8 mouse cellular contexts compared by ENCODE assay signal in the genomic region with DNA sequence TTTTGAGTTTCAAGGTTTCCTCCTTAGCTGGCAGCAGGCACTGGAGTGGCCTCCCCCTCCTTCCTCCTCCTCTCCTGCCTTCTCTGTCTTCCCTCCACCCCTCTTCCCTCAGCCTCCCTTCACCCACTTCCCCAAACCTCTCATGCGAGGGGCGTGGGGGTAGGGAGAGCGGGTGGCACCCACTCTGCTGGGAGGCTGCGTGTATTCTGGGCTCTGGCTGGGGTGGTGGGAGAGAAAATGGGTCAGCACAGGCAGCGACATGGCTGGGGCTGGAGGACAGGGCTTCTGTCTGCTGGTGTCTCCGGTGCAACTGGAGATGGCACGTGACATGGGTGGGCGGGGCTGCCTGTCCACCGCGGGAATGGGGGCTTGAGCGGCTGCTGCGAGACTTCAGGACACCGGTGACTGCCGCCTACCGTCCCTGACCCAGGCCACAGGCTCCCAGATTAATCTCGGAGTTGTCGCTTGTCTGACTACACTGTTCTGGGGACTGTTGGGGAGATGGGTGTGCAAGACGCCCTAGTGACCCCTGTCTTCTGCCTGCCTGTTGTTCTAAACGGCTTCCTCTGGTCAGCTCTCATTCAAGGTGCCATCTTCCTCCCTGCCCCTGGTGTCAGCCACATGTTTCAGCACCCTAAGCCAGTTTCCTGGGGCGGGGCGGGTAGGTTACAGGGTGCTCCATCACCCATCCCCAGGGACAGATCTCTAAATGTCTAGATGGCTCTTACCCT.
DNase-seq lines count a peak whose midpoint lies in the region; ATAC-seq and TF ChIP-seq lines count a peak whose summit lies in the region.

No protein-coding gene starts in this region.

- TF ChIP-seq CTCF in heart, postnatal 0 days (IDR thresholded peaks at IDR 0.05; ENCODE audit: low read depth): peak; percentile 37

- peak overlapping the region; percentile 53 to 57 for H3K4me3 ChIP-seq in ES-E14 (ENCODE audit: insufficient read depth in 1 of 2, low read depth in 1 of 2, low read length in 2 of 2, poor library complexity in 1 of 2, severe bottlenecking in 1 of 2)
- H3K4me3 ChIP-seq in heart, postnatal 0 days (ENCODE audit: low read depth, low read length): peak overlapping the region; percentile 42

- H3K4me2 ChIP-seq in heart, postnatal 0 days (ENCODE audit: low read depth, low read length): peak overlapping the region; percentile 77

- H3K36me3 ChIP-seq in ES-E14 (ENCODE audit: control insufficient read depth, insufficient read depth, low read length, poor library complexity, severe bottlenecking): no peaks in the 10 kb centered on the region
- H3K36me3 ChIP-seq in heart, postnatal 0 days (replicated peaks; ENCODE audit: control insufficient read depth, insufficient read depth, low read length): no peaks in the 10 kb centered on the region

- no peak for DNase-seq in ES-E14 (ENCODE audit: low read depth, low spot score)
- peak; percentile 90 for DNase-seq in adrenal gland, postnatal 14 days
- peak; percentile 86 for DNase-seq in heart, postnatal 0 days (ENCODE audit: low spot score)
- peak; percentile 30 to 50 for DNase-seq in left cerebral cortex, adult 8-10 months (ENCODE audit: low spot score in 2 of 2)
- peak; percentile 58 for DNase-seq in right cerebral cortex, adult 18-20 months
- peak; percentile 77 for DNase-seq in thymus, postnatal 4 days

- H3K27me3 ChIP-seq in heart, postnatal 0 days (ENCODE audit: control insufficient read depth, insufficient read depth, low read length): no peaks in the 10 kb centered on the region

- in situ Hi-C loops in ES-E14 (cut with MboI; ENCODE audit: low sequenced_read_pairs in 2 of 2, unreplicated experiment in 2 of 2): no loop called here

- H3K4me1 ChIP-seq in ES-E14 (ENCODE audit: control insufficient read depth in 2 of 2, insufficient read depth in 2 of 2, low read length in 2 of 2, poor library complexity in 1 of 2): peaks cover 0 to 9% of the 10 kb centered on the region in 2 experiments; a peak in 1 of 4 replicates
- peaks cover 27% of the 10 kb centered on the region for H3K4me1 ChIP-seq in heart, postnatal 0 days (ENCODE audit: control insufficient read depth, insufficient read depth)

- TF ChIP-seq EP300 in heart, postnatal 0 days (IDR thresholded peaks at IDR 0.05; ENCODE audit: low read depth): no peak

- peak overlapping the region; percentile 75 for H3K9ac ChIP-seq in ES-E14 (ENCODE audit: insufficient read depth, low read depth, low read length, poor library complexity, severe bottlenecking)
- peak overlapping the region; percentile 64 for H3K9ac ChIP-seq in heart, postnatal 0 days (replicated peaks; ENCODE audit: low read depth, low read length)

- H3K27ac ChIP-seq in ES-E14 (ENCODE audit: insufficient read depth, low read depth, low read length, poor library complexity, severe bottlenecking): no peak overlapping the region
- H3K27ac ChIP-seq in heart, postnatal 0 days (ENCODE audit: low read depth): peak overlapping the region; percentile 78

- no peaks in the 10 kb centered on the region for H3K9me3 ChIP-seq in ES-E14 (ENCODE audit: control insufficient read depth, insufficient read depth, low read depth, low read length)
- H3K9me3 ChIP-seq in heart, postnatal 0 days (replicated peaks; ENCODE audit: control insufficient read depth, low read length): no peaks in the 10 kb centered on the region

- WGBS in heart, postnatal 0 days: 6% methylated on average over 21 of the region's 21 CpGs

- ATAC-seq in erythroid progenitor cell, adult 5-6 weeks (replicated peaks; ENCODE audit: low FRiP score, poor library complexity, severe bottlenecking): peak; percentile 84
- peak; percentile 93 for ATAC-seq in heart, postnatal 0 days (ENCODE audit: insufficient read depth, low read depth)
- peak; percentile 67 for ATAC-seq in megakaryocyte, adult 5-6 weeks (ENCODE audit: poor library complexity, severe bottlenecking)

TF ChIP-seq in ES-E14, 5 proteins besides CTCF, POLR2A, EP300 and RAD21:
- TF ChIP-seq ZNF384 (IDR thresholded peaks at IDR 0.05; ENCODE audit: low read depth, low read length) (no peak), MAFK (IDR thresholded peaks at IDR 0.05; ENCODE audit: insufficient read depth, low read depth, low read length) (no peak)
